Mouse (Mus musculus) embryonic fibroblast, embryonic 13.5 days (primary cell): ENCODE measurements around the gene Veph1. TPM values are rescaled to one million over a fixed set of nuclear protein-coding genes. Genes with fewer than 3 reads are reported as not detected.

Source experiments
- H3K27ac ChIP-seq: 2 replicates; pipeline ENCODE4 v1.5.1; 2012; ENCODE audit warnings: low read length, control low read depth, inconsistent platforms; ENCODE audit not compliant: insufficient read depth
- H3K4me1 ChIP-seq: 2 replicates; pipeline ENCODE4 v1.6.1; 2011; ENCODE audit warnings: low read length; ENCODE audit not compliant: control insufficient read depth, insufficient read depth
- H3K4me3 ChIP-seq: 2 replicates; pipeline ENCODE4 v1.5.1; 2011; ENCODE audit warnings: mild to moderate bottlenecking, control low read depth, low read length; ENCODE audit not compliant: insufficient read depth
- CTCF ChIP-seq: IDR thresholded peaks from 2 replicates; pipeline ENCODE4 v1.5.1; 2011; ENCODE audit warnings: mild to moderate bottlenecking, control low read depth, low read length, moderate library complexity, borderline replicate concordance; ENCODE audit not compliant: insufficient read depth
- POLR2A ChIP-seq: IDR thresholded peaks from 2 replicates; pipeline ENCODE4 v1.6.1; 2011; ENCODE audit warnings: low read depth, mild to moderate bottlenecking, control low read depth, low read length, moderate library complexity
- polyA plus RNA-seq: library from polyadenylated mRNA; stranded (reverse); fragments of >200 nt; gene quantifications from 2 replicates; pipeline ENCODE4 v1.2.4, GENCODE M21; 2011; ENCODE audit warnings: low read depth; ENCODE audit not compliant: missing spikeins, insufficient read length

Veph1 gene
- polyA plus RNA-seq, result 0.27 and 0.42 TPM in 2 replicates

DNA sequence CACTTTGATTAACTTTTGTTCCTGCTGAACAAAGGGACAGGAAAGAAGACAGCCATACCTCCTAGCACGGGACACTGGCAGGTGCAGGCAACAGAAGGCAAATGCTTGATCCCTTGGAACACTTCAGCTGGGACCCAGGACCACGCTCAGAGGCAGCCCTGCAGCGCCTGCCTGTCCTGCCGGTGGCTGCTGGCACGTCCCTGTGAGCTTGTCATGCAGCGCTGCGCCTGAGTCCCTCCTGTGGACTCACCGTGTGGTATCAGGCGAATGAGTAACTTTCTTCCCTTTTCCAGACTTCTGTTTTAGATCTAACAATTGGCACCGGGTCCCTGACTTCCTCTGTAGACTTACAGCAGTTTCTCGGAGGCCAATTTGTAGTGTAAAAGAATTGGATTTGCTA lies at the start of gene Veph1:
Veph1 (minus strand) TSS at position 293 of the 400 bp plus-strand sequence.
- TF ChIP-seq POLR2A, result no peak
- TF ChIP-seq CTCF, result no peak
- Histone ChIP-seq H3K4me1 (peaks cover 4% of the 10 kb centered on the region), H3K27ac (no peak within 1 kb of the TSS), H3K4me3 (no peak within 1 kb of the TSS)

GRCm38 (mm10) chr3:66340742-66341141 lies 44.1 kb upstream of the Veph1 start:
- Histone ChIP-seq H3K4me3 (no peak overlapping the region), H3K27ac (no peak overlapping the region), H3K4me1 (no peaks in the 10 kb centered on the region)
- TF ChIP-seq CTCF (no peak), POLR2A (no peak)

- Histone ChIP-seq H3K27ac (no peak overlapping the region), H3K4me1 (no peaks in the 10 kb centered on the region), H3K4me3 (no peak overlapping the region)
- TF ChIP-seq POLR2A (no peak), CTCF (no peak)
Measured at GRCm38 (mm10) chr3:66332401-66332729, 35.7 kb upstream of the Veph1 start.

GRCm38 (mm10) chr3:66331592-66332400 lies 35.2 kb upstream of the Veph1 start:
- Histone ChIP-seq H3K4me1 (no peaks in the 10 kb centered on the region), H3K4me3 (no peak overlapping the region), H3K27ac (no peak overlapping the region)
- TF ChIP-seq POLR2A (no peak), CTCF (0 out of 2 replicates have a peak, but pooled peaks have one; percentile 23)

- H3K27ac ChIP-seq, result no peak overlapping the region
Measured at GRCm38 (mm10) chr3:66330896-66331579, 34.4 kb upstream of the Veph1 start.

GRCm38 (mm10) chr3:66325962-66326834 lies 29.6 kb upstream of the Veph1 start:
- no peak overlapping the region for H3K4me3 ChIP-seq
- no peak for TF ChIP-seq CTCF
- TF ChIP-seq POLR2A, result no peak

More at GRCm38 (mm10) chr3:66330896-66331579, 34.4 kb upstream of the Veph1 start:
- Histone ChIP-seq H3K4me1 (no peaks in the 10 kb centered on the region), H3K4me3 (no peak overlapping the region)
- TF ChIP-seq POLR2A (no peak), CTCF (no peak)

DNA sequence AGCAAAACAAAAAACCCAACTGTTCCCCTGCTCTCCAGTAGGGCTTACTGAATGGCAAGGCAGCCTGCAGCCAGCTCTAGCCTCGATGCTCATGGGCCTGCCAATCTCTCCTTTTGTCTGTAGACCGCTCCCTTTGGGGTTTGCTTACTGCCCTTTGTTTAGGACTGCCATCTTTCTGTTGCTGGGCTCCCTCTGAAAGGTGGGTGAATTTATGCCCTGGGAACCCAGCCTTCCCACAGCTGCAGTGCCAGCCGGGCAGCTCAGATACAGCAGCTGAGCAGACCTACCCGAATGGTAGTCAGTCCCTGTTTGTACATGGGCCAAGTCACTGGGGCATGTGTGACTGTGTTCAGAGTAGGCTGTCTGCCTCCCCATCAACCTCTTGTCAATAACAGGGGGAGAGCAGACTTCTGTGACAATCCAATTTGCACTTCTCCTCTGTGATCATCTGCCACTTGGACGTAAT lies 28.9 kb upstream of the Veph1 start:
- H3K4me1 ChIP-seq, result no peaks in the 10 kb centered on the region
- no peak overlapping the region for H3K4me3 ChIP-seq
- no peak overlapping the region for H3K27ac ChIP-seq
- TF ChIP-seq CTCF, result no peak
- no peak for TF ChIP-seq POLR2A

More at GRCm38 (mm10) chr3:66325962-66326834, 29.6 kb upstream of the Veph1 start:
- H3K27ac ChIP-seq, result no peak overlapping the region
- no peaks in the 10 kb centered on the region for H3K4me1 ChIP-seq

- peaks cover 4% of the 10 kb centered on the region for H3K4me1 ChIP-seq
- peak overlapping the region; percentile 44 for H3K27ac ChIP-seq
- no peak overlapping the region for H3K4me3 ChIP-seq
- TF ChIP-seq CTCF, result no peak
- no peak for TF ChIP-seq POLR2A
Measured at GRCm38 (mm10) chr3:66314793-66315715, 18.4 kb upstream of the Veph1 start.

- Histone ChIP-seq H3K27ac (peak overlapping the region; percentile 67), H3K4me1 (peaks cover 7% of the 10 kb centered on the region), H3K4me3 (no peak overlapping the region)
- TF ChIP-seq CTCF (no peak), POLR2A (no peak)
Measured at GRCm38 (mm10) chr3:66310586-66310985, 13.9 kb upstream of the Veph1 start.
